Mouse (Mus musculus) kidney, embryonic 16.5 days (tissue): ENCODE data around the gene Hdgfl3. TPM values are rescaled to one million over a fixed set of nuclear protein-coding genes. Genes with fewer than 3 reads are reported as not detected.

Experiments used
- ATAC-seq: fragments of 200-750 bp; cut with Nextera tagmentation; 2 replicates; pipeline ENCODE4 v1.8.0; 2017; ENCODE audit warnings: moderate TSS enrichment; ENCODE audit not compliant: low FRiP score, low TSS enrichment
- H3K27ac ChIP-seq: fragments of 300-500 bp; sonication (generic); 2 replicates; pipeline ENCODE4 v1.5.1; 2014; ENCODE audit warnings: low read length
- H3K27me3 ChIP-seq: fragments of 300-500 bp; sonication (generic); 2 replicates; pipeline ENCODE4 v1.6.1; 2014; ENCODE audit warnings: low read length, control low read depth, mixed read lengths; ENCODE audit not compliant: insufficient read depth
- H3K36me3 ChIP-seq: fragments of 300-500 bp; sonication (generic); 2 replicates; pipeline ENCODE4 v1.6.1; 2014; ENCODE audit warnings: low read length, control low read depth, mixed read lengths; ENCODE audit not compliant: insufficient read depth
- H3K4me1 ChIP-seq: fragments of 300-500 bp; sonication (generic); 2 replicates; pipeline ENCODE4 v1.6.1; 2014; ENCODE audit warnings: low read length, control low read depth, mixed read lengths; ENCODE audit not compliant: insufficient read depth
- H3K4me2 ChIP-seq: fragments of 300-500 bp; sonication (generic); replicated peaks from 2 replicates; pipeline ENCODE4 v1.6.1; 2014; ENCODE audit warnings: low read depth, low read length
- H3K4me3 ChIP-seq: fragments of 300-500 bp; sonication (generic); 2 replicates; pipeline ENCODE4 v1.5.1; 2014; ENCODE audit warnings: mild to moderate bottlenecking, low read length
- H3K9ac ChIP-seq: fragments of 300-500 bp; sonication (generic); replicated peaks from 2 replicates; pipeline ENCODE4 v1.6.1; 2014; ENCODE audit warnings: low read length
- H3K9me3 ChIP-seq: fragments of 300-500 bp; sonication (generic); 2 replicates; pipeline ENCODE4 v1.6.1; 2016; ENCODE audit warnings: low read length, control low read depth
- WGBS: fragments of 180-500 bp; shearing (Covaris S2); extraction: QIAGEN DNeasy Blood & Tissue Kit; methylation state at CpG from one replicate; pipeline ENCODE4 v1.1.7; 2014; 5-methylcytosine and 5-hydroxymethylcytosine counted together
- polyA plus RNA-seq: library from polyadenylated mRNA; unstranded; fragments of >200 nt; fragmentation: Nextera tagmentation; extraction: Ambion mirVana; gene quantifications from 2 replicates; pipeline ENCODE4 v1.2.1, GENCODE M21; 2015

Gene Hdgfl3
- polyA plus RNA-seq, 1 experiment from 2014 or later, result 10.0 TPM

DNA sequence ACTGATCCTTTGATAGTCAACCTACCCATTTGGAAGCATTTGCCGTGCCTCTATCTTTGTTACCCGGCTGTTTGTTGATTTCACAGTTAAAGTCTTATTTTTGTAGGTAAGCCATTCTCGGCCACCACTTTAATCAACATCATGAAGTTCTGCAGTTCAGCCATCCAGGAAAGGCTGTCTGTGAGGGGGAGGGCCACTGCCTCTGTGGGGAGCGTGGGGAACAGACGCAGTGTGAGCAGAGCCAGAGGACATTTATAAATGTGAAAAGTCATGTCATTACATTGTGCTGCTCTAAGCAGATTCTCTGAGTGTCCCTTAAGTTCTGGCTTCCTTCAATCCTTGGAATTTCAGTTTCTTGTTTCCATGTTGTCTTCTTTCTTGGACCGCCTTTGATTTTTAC, 84.1 kb downstream of the Hdgfl3 start:
- ATAC-seq, result no peak
- H3K36me3 ChIP-seq, result no peaks in the 10 kb centered on the region
- H3K27ac ChIP-seq, result no peak overlapping the region

DNA sequence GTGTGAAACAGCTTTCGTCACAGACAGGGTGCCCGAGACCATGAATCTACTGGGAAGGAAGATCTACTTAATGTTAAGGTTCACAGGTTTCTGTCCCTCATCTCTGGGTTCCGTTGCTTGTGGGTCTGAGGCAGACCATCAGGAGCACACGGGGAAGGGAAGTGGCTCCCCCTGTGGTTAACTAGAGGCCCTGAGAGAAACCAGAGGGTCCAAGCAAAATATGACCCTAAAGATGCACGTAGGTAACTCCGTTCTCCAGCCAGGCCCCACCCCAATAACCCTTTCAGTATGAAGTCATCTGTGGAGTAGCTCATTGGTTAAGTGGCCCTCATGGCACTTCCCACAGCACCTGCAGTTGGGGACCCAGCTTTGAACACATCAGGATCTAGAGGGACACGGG, 84.6 kb downstream of the Hdgfl3 start:
- H3K4me3 ChIP-seq, result no peak overlapping the region
- no peak for ATAC-seq
- no peaks in the 10 kb centered on the region for H3K9me3 ChIP-seq
- no peak overlapping the region for H3K27ac ChIP-seq
- WGBS, result 93% methylated on average over 7 of the region's 7 CpGs
- H3K36me3 ChIP-seq, result no peaks in the 10 kb centered on the region
- no peaks in the 10 kb centered on the region for H3K27me3 ChIP-seq
- H3K4me1 ChIP-seq, result peaks cover 14% of the 10 kb centered on the region
- H3K4me2 ChIP-seq, result no peak overlapping the region
- H3K9ac ChIP-seq, result no peak overlapping the region

More for the DNA sequence above, 84.1 kb downstream of the Hdgfl3 start:
- H3K27me3 ChIP-seq, result no peaks in the 10 kb centered on the region
- no peak overlapping the region for H3K4me2 ChIP-seq
- no peaks in the 10 kb centered on the region for H3K9me3 ChIP-seq
- no peak overlapping the region for H3K4me3 ChIP-seq
- WGBS, result 66% methylated on average over 6 of the region's 6 CpGs
- H3K9ac ChIP-seq, result no peak overlapping the region
- H3K4me1 ChIP-seq, result peaks cover 14% of the 10 kb centered on the region

DNA sequence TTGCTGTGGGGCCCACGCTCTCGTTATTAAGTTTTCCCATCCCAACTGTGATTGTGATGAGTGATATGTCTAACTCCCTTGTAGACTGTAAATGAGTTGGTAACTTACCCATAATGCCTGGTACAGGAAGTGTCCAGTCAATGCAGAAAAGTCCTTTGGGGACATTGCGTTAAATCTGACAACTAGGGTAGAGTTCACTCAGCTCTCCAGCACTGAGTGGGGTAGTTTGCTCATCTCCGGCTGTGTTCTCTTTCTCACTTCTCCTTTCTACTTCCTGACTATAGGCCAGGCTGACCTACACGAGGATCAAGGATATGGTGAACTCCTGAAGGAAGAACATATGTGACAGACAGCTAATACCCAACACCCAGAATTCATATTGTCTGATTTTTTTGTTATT, 85.1 kb downstream of the Hdgfl3 start:
- no peak overlapping the region for H3K4me3 ChIP-seq
- no peaks in the 10 kb centered on the region for H3K27me3 ChIP-seq
- no peaks in the 10 kb centered on the region for H3K36me3 ChIP-seq
- no peak overlapping the region for H3K4me2 ChIP-seq
- no peak for ATAC-seq
- WGBS, result 85% methylated on average over 5 of the region's 5 CpGs
- peaks cover 14% of the 10 kb centered on the region for H3K4me1 ChIP-seq
- H3K9ac ChIP-seq, result no peak overlapping the region
- H3K9me3 ChIP-seq, result no peaks in the 10 kb centered on the region
- H3K27ac ChIP-seq, result no peak overlapping the region

DNA sequence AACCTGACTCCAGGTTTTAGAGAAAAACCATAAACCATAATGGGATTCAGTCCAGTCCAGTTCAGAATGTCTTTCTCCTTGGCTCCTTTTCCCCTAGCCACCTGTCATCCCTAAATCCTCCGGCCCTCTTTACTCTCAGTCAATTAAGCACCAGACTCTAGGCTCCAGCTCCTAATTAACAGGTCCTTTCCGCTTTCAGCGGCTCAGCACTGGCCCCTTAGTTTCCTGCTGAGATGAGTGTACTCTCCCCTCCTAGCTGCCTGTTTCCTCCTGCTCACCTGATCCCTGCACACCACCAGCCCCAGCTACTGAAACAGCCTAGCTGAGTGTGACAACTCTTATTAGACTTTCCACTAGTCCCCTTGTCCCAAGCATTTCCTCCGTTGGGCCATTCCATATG, 86.5 kb downstream of the Hdgfl3 start:
- peaks cover 14% of the 10 kb centered on the region for H3K4me1 ChIP-seq
- WGBS, result 38% methylated on average over 4 of the region's 4 CpGs
- no peaks in the 10 kb centered on the region for H3K27me3 ChIP-seq
- H3K36me3 ChIP-seq, result no peaks in the 10 kb centered on the region
- ATAC-seq, result no peak; the same call in 1 of the 2 replicates
- no peak overlapping the region for H3K9ac ChIP-seq
- H3K27ac ChIP-seq, result no peak overlapping the region
- no peak overlapping the region for H3K4me3 ChIP-seq
- H3K4me2 ChIP-seq, result no peak overlapping the region
- H3K9me3 ChIP-seq, result no peaks in the 10 kb centered on the region

DNA sequence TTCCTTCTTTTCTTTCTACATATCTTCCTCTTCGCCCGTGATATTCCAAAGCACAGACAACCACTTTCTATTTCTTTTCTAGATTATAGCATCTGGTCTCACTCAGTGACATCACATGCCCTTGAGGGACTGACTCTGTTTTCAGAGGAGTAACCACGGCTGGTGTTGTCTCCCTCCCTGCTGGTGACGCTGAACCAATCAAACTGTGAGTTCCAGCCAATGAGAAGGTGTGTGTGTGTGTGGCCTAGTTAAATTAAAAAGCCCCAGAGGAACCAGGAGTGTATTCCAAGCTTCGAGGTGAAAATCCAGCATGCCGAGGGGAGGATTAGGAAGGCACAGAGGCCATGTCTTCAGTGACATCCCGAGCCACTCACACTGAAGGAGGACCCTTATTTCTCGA, 87.3 kb downstream of the Hdgfl3 start:
- Histone ChIP-seq H3K4me2 (no peak overlapping the region), H3K9me3 (no peaks in the 10 kb centered on the region), H3K36me3 (no peaks in the 10 kb centered on the region), H3K4me3 (no peak overlapping the region), H3K4me1 (peaks cover 14% of the 10 kb centered on the region), H3K27me3 (no peaks in the 10 kb centered on the region), H3K27ac (no peak overlapping the region), H3K9ac (no peak overlapping the region)
- no peak; the same call in 1 of the 2 replicates for ATAC-seq
- 44% methylated on average over 8 of the region's 8 CpGs for WGBS

DNA sequence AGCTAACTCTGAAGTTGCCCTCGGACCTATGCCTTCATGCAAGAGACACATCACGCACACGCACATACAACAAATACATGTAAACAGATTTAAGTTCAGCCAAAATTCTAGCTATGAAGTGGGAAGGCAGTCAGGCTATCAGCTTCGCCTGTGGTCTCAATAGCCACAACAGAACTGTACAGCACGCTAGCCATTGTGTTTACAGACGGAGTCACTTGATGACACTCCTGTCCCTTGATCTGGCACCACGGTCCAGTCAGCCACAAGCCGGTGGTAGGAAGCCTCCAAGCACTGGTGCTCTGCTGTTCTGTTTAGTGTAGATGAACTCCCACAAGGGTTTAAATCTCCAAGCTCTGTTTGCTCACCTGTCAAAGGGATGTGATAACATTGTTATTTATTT, 88.3 kb downstream of the Hdgfl3 start:
- Histone ChIP-seq H3K9me3 (no peaks in the 10 kb centered on the region), H3K4me2 (no peak overlapping the region), H3K36me3 (no peaks in the 10 kb centered on the region), H3K27me3 (no peaks in the 10 kb centered on the region), H3K4me1 (peaks cover 9% of the 10 kb centered on the region), H3K4me3 (no peak overlapping the region), H3K27ac (no peak overlapping the region), H3K9ac (no peak overlapping the region)
- 70% methylated on average over 8 of the region's 8 CpGs for WGBS
- no peak for ATAC-seq

DNA sequence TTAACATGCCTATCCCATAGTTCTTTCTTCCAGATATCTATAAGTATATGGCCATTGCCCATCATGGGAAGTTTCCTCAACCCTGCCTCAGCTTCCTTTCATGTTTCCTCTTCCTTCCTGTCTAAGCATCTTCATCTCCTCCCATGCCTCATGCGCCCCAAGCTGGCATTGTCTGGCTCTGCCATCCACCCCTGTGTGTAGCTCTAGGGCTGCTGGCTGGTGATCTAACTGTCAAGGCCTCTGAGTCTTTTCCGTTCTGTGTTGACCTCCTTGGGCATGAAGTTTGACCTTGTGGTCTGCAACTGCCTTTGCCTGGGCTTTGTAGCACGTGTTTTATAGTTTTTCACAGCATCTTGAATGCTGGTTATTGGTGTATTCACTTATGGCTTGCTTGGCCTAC, 89.0 kb downstream of the Hdgfl3 start:
- Histone ChIP-seq H3K4me2 (no peak overlapping the region), H3K27ac (no peak overlapping the region), H3K9ac (no peak overlapping the region), H3K9me3 (no peaks in the 10 kb centered on the region), H3K27me3 (no peaks in the 10 kb centered on the region), H3K36me3 (no peaks in the 10 kb centered on the region), H3K4me3 (no peak overlapping the region), H3K4me1 (0 out of 2 replicates have a peak, but pooled peaks cover 3% of the 10 kb centered on the region)
- no peak for ATAC-seq
- WGBS, result 73% methylated on average over 3 of the region's 3 CpGs

DNA sequence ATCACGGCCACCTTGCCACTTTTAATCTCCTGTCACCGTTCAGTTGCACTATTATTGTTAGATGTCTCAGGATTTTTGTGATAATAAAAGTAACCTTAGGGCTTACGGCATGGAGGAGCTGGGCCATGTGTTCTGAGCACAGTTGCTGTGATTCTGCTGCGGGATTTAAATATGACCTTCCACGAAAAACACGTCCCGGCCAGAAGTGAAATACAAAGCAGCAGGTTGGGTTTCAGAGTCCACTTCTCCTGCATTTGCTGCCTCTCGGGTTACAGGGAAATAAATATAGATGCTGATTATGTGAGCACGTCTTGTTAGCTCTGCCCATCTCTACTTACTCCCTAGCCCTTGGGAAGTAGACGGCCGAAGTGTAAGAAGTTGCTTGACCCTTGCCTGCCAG, 89.5 kb downstream of the Hdgfl3 start:
- no peaks in the 10 kb centered on the region for H3K4me1 ChIP-seq
- H3K4me3 ChIP-seq, result no peak overlapping the region
- H3K27me3 ChIP-seq, result no peaks in the 10 kb centered on the region
- H3K9me3 ChIP-seq, result no peaks in the 10 kb centered on the region
- H3K27ac ChIP-seq, result no peak overlapping the region
- WGBS, result 43% methylated on average over 11 of the region's 11 CpGs
- no peak overlapping the region for H3K4me2 ChIP-seq
- H3K9ac ChIP-seq, result no peak overlapping the region
- H3K36me3 ChIP-seq, result no peaks in the 10 kb centered on the region
- no peak for ATAC-seq

DNA sequence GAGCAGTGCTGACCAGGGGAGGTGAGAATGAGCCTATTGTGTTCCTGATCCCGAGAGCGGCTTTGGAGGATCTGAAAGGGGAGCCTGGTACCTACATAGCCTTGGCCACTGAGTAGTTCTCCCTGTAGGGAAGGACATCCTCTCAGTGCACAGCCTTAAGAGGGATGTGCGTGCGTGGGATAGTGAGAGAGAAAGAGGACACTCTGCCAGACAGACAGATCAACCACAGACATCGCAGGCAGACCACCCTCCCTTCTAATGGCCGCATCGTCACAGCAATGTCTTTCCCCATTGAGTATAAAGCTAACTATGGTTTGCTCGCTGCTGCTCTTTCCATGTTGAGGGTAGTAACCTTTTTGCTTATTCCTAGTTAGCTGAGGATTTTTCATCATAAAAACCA, 90.4 kb downstream of the Hdgfl3 start:
- H3K4me3 ChIP-seq, result no peak overlapping the region
- WGBS, result 84% methylated on average over 8 of the region's 8 CpGs
- H3K9me3 ChIP-seq, result no peaks in the 10 kb centered on the region
- ATAC-seq, result no peak
- H3K27me3 ChIP-seq, result no peaks in the 10 kb centered on the region
- no peak overlapping the region for H3K9ac ChIP-seq
- H3K27ac ChIP-seq, result no peak overlapping the region
- H3K4me2 ChIP-seq, result no peak overlapping the region
- H3K4me1 ChIP-seq, result no peaks in the 10 kb centered on the region
- H3K36me3 ChIP-seq, result no peaks in the 10 kb centered on the region

DNA sequence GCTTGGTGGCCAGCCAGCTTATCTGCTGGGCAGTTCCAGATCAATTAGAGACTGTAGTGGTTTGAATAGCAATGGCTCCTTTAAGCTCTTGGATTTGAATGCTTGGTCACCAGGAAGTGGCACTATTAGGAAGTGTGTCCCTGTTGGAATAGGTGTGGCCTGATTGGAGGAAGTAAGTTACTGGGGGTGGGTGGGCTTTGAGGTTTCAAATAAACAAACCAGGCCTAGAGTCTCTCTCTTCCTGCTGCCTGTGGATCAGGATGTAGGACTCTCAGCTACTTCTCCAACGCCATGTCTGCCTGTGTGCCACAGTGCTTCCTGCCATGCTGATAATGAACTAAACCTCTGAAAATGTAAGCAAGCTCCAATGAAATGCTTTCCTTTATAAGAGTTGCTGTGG, 91.3 kb downstream of the Hdgfl3 start:
- no peaks in the 10 kb centered on the region for H3K27me3 ChIP-seq
- no peaks in the 10 kb centered on the region for H3K4me1 ChIP-seq
- H3K4me3 ChIP-seq, result no peak overlapping the region
- H3K27ac ChIP-seq, result no peak overlapping the region
- no peak overlapping the region for H3K9ac ChIP-seq
- ATAC-seq, result no peak
- WGBS, result 62% methylated on average over 1 of the region's 1 CpGs
- no peaks in the 10 kb centered on the region for H3K36me3 ChIP-seq
- no peak overlapping the region for H3K4me2 ChIP-seq
- H3K9me3 ChIP-seq, result no peaks in the 10 kb centered on the region

DNA sequence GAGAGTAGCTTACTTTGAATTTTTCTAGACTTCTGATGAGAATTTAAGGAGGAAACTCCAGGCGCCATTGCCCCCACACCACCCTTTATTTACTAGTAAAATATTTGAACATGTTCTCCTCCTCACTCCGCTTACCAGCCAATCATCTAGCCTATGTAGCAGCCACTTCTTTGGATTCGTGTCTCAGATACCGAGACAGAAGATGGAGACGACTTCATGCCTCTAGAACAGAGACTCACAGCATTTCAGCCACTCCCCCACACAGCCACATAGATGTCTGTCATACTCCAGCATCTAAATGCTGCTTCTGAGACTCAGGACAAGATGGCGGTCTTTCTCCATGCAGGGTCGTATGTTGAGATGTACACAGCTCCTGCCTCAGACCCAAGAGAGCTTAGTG, 92.1 kb downstream of the Hdgfl3 start:
- Histone ChIP-seq H3K27ac (no peak overlapping the region), H3K27me3 (no peaks in the 10 kb centered on the region), H3K4me2 (no peak overlapping the region), H3K9ac (no peak overlapping the region), H3K9me3 (no peaks in the 10 kb centered on the region), H3K36me3 (no peaks in the 10 kb centered on the region), H3K4me1 (no peaks in the 10 kb centered on the region), H3K4me3 (no peak overlapping the region)
- ATAC-seq, result no peak
- 83% methylated on average over 7 of the region's 7 CpGs for WGBS
